Comparison of ENCODE assay signal across 8 mouse cellular contexts in genomic region chr2:154436076-154436457, GRCm38 (mm10). TPM values are rescaled to one million over a fixed set of nuclear protein-coding genes. Genes with fewer than 3 reads are reported as not detected.
DNase-seq lines count a peak whose midpoint lies in the region; ATAC-seq lines count a peak whose summit lies in the region.

No protein-coding gene starts in this region.

- no peaks in the 10 kb centered on the region for H3K36me3 ChIP-seq in intestine, embryonic 14.5 days (ENCODE audit: control insufficient read depth, insufficient read depth, low read length)

- peaks cover 13% of the 10 kb centered on the region for H3K4me1 ChIP-seq in intestine, embryonic 14.5 days (replicated peaks; ENCODE audit: control insufficient read depth, insufficient read depth, low read length)

- WGBS in intestine, embryonic 14.5 days = under 1% methylated on average over 44 of the region's 44 CpGs

- intact Hi-C loops in left cerebral cortex, postnatal 14 days (cut with DNase I) = no loop called here

- ATAC-seq in intestine, embryonic 14.5 days (replicated peaks; ENCODE audit: low FRiP score, low TSS enrichment, low read depth) = peak; percentile 99

- peak overlapping the region; percentile 96 for H3K9ac ChIP-seq in intestine, embryonic 14.5 days (ENCODE audit: low read length)

- DNase-seq in adrenal gland, adult 18-20 months (ENCODE audit: low spot score in 2 of 2) = peak; percentile 94 to 95
- DNase-seq in embryo, embryonic 11 days = peak; percentile 99
- peak; percentile 99 for DNase-seq in gastrocnemius, postnatal 25 days
- DNase-seq in intestine, embryonic 14.5 days (ENCODE audit: low spot score) = peak; percentile 96
- DNase-seq in left cerebral cortex, postnatal 14 days (ENCODE audit: low spot score in 2 of 2) = peak; percentile 98
- DNase-seq in mesoderm, embryonic 11.5 days (ENCODE audit: low read depth, low spot score) = peak; percentile 99
- DNase-seq in right cerebral cortex, postnatal 36 days (ENCODE audit: low spot score in 2 of 2) = peak; percentile 98
- DNase-seq in yolk sac, embryonic 10.5 days (ENCODE audit: low spot score) = peak; percentile 98

- H3K4me2 ChIP-seq in intestine, embryonic 14.5 days (ENCODE audit: low read length) = peak overlapping the region; percentile 50

- no peaks in the 10 kb centered on the region for H3K27me3 ChIP-seq in intestine, embryonic 14.5 days (replicated peaks; ENCODE audit: control insufficient read depth, insufficient read depth, low read length)

- H3K4me3 ChIP-seq in intestine, embryonic 14.5 days (ENCODE audit: low read depth, low read length) = peak overlapping the region; percentile 93

- H3K27ac ChIP-seq in intestine, embryonic 14.5 days (ENCODE audit: low read depth) = peak overlapping the region; percentile 93; the same call in 1 of the 2 replicates

- H3K9me3 ChIP-seq in intestine, embryonic 14.5 days (ENCODE audit: control insufficient read depth, low read length) = no peaks in the 10 kb centered on the region

RNA-seq across cellular contexts. Expression of gene Cbfa2t2, which starts 0.2 kb away (rescaled TPM):
- total RNA-seq in adrenal gland, adult 18-20 months (2021) = 10 to 100 TPM; 28.7 to 36.9 TPM
- total RNA-seq in gastrocnemius, postnatal 25 days (2021) = 10 to 100 TPM in 1 of 2 experiments, 1 to 10 TPM in 1; 9.9 to 10.7 TPM
- polyA plus RNA-seq in intestine, embryonic 14.5 days (2014; fragmentation: Nextera tagmentation; extraction: Ambion mirVana) = 33.6 and 42.3 TPM in 2 replicates
- 10 to 100 TPM; 40.5 to 52.0 TPM for total RNA-seq in left cerebral cortex, postnatal 14 days (2021)

RNA-seq across cellular contexts. Expression of gene Snta1, which starts 28.2 kb away (rescaled TPM):
- total RNA-seq in adrenal gland, adult 18-20 months (2021) = 10 to 100 TPM; 23.8 to 29.3 TPM
- total RNA-seq in gastrocnemius, postnatal 25 days (2021) = 100 to 1,000 TPM; 190 to 200 TPM
- polyA plus RNA-seq in intestine, embryonic 14.5 days (2014; fragmentation: Nextera tagmentation; extraction: Ambion mirVana) = 2.3 and 2.7 TPM in 2 replicates
- 10 to 100 TPM; 31.4 to 31.9 TPM for total RNA-seq in left cerebral cortex, postnatal 14 days (2021)

Comparison
In these comparisons a context has a peak if more than half of its experiments do, and no peak if none do; other contexts are left out.
1. Peak in every context shown above with its lines: DNase-seq, ATAC-seq, H3K4me3 ChIP-seq and H3K27ac ChIP-seq.
2. RNA of gene Snta1, which starts 28.2 kb away (total RNA-seq): 190 to 200 TPM in gastrocnemius, postnatal 25 days; 31.4 to 31.9 TPM in left cerebral cortex, postnatal 14 days and 23.8 to 29.3 TPM in adrenal gland, adult 18-20 months; every median in the first group is over 4 times any median in the second.